Mouse (Mus musculus) CD4-positive helper T cell, adult 2 months (primary cell): Measurements from ENCODE around the gene Podxl2.
A peak's percentile ranks its signal among the peaks of the same experiment; 100 is the strongest.

Experiments used
- DNase-seq: peaks from one replicate; pipeline ENCODE4 v3.0.0-alpha.2; 2012; ENCODE audit warnings: low read depth, missing footprints, low spot score

Podxl2 gene

DNA sequence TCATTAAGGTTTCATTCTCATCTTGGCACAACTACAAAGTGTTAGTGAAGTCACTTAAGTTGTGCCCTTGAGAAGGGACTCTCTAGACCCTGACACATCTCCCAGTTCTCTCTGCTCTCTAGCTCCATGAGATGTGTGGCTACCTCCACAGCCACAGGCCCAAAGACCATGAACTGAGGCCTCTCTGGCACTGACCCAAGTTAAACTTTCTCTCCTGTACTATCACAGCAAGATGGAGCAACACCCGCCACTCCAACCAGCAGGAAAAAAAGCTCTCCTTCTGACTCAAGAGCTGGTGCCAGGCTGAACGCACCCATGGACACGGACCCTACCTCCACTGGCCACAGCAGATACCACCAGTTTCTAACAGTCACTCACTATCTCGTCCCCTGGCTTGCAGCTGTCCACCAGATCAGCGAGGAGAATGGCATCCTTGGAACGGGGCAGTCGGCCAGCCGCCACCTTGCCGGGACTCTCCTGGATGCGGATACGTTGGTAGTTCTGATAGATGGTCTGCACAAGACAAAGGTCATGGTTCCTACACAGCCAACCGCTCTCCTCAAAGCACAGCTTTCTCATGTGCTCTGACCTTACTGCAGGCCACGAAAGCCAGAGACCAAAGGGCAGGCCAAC is 14.7 kb upstream of the Podxl2 start:
- DNase-seq, result no peak

DNA sequence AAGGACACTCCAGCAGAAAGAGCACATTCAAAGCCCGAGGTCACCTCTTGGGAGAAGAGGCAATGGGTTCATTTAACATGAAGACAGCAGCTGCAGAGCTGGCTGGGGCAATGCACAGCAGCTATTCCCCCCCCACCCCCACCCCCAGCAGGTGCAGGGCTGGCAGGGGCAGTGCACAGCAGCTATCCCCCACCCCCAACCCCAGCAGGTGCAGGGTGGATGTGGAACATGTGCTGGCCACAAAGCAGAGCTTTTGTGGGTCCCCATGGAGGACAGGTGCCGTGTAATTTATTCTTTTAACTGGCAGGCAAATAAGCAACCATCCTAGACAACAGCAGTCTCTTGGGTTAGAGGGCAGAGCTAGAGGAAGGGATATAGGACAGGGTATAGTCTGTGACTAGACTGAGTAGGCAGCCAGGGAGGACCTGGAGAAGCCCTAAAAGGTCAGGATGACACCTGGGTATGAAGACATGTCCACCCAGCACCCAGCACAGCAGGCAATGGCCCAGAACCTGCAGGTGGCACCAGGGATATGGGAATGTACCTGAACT is 11.6 kb upstream of the Podxl2 start:
- no peak for DNase-seq

DNA sequence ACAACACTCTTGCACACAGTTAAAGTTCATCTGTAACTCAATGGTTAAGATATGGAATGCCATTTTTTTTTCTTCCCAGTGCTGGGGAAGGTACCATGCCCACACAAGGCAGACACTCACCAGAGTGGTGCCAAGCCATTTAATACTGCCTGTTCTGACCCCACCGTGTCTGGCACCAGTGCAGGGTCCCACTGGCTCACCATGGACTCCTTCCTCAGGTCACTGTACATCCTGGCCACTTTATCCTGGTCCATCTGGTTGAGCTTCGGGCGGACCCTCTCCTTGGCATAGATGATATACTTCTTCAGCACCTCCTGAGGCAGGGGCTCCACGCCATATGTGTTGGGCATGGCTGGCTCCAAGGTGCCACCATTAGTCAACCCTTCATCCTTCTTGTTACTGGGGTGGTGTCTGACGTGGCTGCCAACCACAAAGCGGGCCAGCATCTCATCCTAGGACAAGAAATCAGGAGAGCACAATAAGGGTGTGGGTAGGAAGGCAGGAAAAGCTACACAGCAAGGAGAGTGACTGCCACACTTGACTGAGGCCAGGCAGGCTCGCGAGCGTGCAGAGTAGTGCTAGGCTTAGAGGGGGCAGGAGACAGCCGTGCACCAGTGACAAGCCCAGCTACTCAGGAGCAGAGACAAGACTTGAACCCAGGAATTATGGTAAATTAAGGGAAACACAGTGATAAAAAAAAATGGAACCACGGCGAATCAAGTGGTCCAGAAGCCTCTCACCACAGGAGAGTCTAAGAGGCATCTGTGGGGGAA is 11.0 kb upstream of the Podxl2 start:
- DNase-seq, result no peak

DNA sequence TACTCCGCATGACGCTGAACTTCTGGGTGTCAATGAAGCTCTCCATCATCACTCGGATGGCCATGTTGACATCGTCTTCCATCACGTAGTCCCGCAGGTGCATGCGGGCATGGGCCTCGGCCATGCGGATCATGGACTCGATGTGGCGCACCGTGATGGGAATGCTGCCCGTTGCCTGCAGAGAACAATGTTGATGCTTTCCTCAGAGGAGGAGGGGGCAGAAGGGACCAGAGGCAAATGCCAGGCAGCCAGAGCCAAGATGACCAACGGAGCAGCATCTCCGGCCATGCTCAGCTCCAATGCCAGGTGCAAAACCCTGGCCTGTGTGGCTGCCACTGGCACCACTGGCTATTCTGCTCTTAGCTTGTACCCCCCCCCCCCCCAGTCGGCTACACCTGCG is 9.8 kb upstream of the Podxl2 start:
- no peak for DNase-seq

DNA sequence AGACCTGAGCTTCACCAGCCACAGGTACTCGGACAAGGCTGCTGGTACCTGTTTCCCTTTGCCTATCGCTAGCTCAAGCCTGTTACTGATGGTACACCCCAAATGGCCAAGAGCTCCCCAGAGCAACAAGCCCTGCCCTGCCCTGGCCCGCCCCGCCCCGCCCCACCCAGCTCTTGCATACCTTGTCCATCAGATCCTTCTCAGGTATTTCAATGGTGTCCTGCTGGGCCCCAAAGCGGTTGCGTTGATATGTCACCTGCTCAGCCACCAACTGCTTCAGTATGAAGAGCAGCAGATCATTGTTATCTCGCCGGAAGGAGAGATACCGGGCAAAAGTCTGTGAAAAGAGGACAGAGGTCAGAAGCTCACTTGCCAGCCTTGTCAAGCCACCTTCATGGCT is 9.4 kb upstream of the Podxl2 start:
- DNase-seq, result no peak

DNA sequence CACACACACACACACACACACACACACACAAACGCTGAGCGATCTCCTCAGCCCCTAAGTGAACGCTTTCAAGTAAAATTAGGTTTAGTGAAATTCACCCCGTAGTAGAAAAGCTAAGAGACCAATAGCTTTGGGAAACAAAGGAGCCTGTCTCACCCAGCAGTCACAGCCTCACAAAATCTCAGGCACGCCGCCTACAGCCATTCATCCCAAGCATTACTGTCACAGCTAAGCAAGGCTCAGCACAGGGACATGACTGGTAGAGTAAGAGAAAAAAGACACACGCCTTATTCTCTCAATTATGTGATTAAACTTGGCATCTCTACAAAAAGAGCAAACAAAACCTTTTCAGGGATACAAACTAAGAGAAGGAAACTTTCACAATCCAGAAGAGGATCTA is 6.5 kb upstream of the Podxl2 start:
- DNase-seq, result no peak

DNA sequence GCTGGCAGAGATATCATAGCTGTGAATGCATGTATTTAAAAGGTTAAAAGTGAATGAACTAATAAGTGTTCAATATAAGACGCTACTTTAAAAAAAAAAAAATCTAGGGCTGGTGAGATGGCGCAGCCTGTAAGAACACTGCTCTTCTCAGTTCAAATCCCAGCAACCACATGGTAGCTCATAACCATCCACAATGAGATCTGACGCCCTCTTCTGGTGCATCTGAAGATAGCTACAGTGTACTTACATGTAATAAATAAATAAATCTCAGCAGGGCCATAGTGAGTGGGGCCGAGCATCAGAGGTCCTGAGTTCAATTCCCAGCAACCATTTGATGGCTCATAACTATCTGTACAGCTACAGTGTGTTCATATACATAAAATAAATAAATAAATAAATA is 4.6 kb upstream of the Podxl2 start:
- no peak for DNase-seq

DNA sequence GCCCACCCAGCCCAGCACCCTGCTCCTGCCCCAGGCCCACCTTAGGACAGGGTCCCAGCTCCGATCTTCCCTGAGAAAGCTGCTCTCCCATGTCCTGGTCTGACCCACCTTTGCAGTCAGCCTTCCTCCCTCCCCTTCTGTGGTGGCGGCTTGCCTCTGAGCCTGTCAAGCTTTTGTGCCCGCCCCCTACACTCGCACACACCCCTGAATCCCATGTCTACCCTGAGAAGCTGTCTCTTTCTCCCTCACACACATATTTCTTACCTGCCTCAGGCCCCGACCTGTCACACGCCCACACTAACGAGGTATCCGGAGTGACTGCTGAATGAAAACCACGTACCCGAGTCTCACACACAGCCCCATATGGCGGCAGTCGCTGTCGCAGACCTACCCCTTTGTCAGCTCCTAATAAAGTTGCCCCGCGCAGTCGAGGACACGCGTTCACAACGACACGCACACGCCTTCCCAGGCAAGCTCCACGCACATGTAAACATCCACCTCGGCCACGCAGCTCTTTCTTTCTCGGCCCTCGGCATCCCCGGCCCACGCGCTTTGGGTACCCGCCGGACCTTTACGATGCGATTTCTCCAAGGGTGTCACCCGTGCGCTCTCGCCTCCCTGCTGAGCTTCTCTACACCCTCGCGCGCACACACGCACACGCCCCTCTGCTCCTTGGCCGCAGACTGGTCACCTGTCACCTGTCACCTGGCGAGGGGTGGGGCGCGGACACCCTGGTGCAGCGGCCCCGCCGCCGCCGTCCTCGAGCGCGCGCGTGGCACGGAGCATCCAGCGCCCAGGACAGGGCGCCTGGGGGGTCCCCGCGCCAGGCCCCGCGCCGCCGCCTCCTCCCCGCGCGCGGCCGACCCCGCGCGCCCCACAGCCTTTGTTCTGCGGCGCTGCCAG is 628 bp downstream of the Podxl2 start:
- DNase-seq, result no peak

DNA sequence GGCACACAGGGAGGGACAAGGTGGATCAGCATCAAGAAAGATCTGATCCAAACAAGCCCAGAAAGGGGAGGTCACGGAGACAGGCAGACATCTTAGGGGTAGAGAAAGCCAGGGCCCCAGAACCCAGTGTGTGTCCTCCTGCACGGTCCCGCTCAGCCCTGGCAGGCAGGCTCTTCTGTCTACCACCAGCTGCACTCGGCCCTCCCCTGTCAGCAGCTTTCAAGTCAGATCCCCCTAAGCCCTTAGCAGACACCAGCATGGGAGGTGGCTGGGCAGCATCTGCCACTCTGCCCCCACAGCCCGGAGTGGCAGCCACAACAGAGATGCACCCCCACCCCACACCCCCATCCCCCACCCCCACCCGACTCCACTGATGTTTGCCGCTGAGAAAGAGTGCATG is 2.0 kb downstream of the Podxl2 start:
- DNase-seq, result no peak

DNA sequence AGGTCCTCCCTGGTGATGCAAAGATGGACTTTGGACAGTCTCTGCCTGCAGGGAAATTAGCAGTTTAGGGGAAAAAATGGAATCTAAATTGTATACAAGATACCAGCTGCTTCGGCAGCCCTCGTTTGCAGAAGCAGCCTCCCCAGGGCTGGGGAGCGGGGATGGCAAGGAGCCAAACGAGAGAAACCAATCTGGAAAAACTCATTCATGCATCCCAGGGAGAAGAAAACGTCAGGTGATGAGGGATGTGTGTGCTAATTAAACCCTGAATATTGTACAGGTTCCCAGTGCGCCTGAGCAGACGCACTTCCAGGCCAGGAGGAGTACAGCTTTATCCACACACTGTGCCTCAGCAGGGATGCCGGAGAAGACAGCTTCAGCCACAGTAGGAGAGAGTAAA is 3.3 kb downstream of the Podxl2 start:
- DNase-seq, result no peak

DNA sequence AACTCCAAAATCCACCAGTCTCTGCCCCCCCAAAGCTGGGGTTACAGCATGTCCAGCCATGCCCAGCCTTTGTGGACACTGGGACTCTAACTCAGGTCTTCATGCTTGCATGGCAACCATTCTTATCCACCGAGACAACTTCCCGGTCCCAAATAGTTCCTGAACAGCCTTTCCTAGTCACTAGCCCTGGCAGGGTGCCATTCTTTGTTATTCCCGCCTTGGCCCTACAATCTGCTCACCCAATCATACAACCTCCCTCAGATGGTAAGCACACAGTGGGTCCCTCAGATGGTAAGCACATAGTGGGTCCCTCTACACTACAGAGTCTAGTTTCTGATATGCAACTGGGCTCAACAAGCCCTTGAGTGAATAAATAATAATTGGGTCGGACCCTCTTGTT is 4.2 kb downstream of the Podxl2 start:
- no peak for DNase-seq

DNA sequence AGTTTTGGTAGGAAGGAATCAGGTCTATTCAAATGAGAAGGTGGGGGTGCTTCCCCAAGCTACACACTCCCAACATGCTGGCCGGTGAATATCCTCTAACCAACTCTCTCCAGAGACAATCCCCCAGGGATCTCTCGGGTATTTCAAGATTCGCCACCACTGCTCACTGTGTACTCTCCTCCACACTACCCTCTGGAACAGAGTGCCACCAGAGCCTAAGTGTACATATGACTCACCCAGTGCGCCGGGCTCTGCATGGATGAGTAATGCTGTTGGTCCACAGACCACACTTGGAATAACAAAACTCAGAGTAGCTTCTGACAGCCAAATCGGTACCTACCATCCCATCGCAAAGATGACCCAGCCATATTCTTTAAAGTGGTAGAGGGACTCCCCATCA is 5.4 kb downstream of the Podxl2 start:
- no peak for DNase-seq

DNA sequence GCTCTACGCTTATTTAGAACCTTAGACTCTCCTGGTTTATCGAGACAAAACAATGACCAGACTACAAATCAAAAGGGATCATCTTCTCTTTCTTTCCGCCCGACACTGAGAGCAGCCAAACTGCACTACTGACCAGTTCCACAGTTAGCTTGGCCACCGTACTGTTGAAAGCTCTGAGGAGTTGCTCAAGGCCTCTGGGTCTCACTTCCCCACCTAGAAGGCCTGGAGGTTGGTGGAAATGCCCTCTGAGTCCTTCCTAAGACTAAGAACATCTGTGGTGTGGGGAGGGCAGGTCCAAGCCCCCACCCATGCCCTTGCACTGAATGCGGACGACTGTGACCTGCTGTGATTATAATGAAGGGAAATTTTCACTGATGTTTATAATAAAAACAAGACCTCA is 9.1 kb downstream of the Podxl2 start:
- no peak for DNase-seq

DNA sequence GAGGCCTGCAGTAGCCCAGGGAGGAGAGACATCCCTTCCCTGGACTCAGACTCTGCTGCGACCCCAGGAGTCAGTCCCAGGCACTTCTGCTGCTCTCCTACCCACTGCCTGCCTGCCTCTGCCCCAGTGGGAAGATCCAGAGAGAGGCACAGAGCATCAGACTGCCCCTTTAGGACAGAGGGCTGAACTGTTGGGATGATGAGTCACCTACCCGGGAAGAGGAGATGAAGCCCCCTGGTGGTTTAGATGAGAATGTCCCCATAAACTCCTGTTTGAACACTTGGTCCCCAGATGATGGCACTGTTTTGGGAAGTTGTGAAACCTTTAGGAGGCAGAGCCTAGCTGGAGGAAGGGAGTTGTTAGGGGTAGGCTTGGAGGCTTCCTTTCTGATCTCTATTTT is 13.9 kb downstream of the Podxl2 start:
- peak; percentile 29 for DNase-seq

DNA sequence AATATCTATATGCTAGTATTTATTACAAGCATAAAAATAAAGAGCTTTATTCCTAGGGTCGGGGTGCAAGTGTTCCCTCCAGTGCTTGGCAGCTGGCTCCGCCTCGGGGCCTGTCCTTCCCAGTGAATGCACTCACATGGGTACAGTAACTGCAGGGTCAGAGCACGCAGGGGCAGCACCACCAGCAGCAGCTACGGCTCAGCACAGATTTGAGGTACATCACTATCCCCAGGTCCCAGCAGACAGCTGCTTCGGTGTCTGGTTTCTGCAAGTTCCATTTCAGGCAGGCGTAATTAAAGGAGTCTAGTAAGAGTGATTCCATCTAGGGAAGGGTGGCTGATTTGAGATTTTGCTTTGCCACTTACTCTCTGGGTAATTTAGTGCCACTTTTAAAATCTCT is 16.5 kb downstream of the Podxl2 start:
- no peak for DNase-seq

DNA sequence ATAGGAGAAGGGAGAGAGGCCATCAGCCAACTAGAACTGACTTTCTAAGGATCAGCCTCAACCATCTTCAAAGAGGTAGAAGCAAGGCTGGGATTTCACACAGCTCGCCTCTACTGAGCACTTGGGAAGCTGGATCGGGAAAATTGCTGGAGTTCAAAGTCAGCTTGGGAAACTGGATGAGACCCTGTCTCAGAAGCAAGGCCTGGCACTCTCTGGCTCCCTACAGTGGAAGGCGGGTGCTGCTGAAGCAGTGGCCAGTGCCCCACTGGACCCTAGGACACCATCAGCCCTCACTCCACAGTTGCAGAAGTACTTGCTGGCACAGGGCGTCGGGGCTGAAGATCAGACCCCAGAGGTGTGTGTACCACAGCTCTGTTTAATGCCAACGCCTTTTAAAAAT is 17.0 kb downstream of the Podxl2 start:
- no peak for DNase-seq

DNA sequence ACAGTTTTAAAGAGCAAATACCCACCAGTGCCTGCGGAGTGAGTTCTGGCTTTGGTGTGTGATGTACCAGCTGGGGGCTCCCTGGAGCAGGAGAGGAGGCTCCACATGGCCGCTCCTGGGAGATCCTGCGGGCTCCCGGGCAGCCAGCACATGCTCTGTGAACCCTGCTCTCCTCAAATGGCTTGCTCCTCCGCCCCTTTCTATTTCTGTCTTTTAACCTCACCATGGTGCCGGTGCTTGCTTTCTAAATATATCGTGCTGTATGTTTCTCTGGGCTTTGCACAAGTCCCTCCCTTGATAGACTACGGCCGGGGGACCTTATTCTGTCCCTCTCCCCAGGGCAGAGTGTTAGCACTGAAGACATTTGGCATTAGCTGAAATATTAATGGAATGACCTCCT is 17.6 kb downstream of the Podxl2 start:
- DNase-seq, result no peak

DNA sequence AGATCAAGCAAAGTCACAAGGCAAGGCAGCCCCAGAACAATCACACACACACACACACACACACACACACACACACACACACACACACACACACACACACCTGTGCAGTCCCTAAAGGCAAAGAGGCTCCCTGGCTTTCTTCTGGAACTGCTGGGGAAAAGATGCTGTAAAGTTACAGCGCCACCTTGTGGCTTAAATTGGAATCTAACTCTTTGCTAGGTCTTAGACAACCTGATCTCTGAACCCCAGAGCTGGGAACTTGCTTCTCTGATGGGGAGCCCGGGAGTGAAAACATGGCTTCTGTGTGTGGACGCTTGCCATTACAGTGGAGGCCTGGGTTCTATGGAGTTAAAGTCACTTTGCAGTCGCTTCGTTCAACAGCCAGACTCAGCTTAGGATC is 19.2 kb downstream of the Podxl2 start:
- peak; percentile 66 for DNase-seq

DNA sequence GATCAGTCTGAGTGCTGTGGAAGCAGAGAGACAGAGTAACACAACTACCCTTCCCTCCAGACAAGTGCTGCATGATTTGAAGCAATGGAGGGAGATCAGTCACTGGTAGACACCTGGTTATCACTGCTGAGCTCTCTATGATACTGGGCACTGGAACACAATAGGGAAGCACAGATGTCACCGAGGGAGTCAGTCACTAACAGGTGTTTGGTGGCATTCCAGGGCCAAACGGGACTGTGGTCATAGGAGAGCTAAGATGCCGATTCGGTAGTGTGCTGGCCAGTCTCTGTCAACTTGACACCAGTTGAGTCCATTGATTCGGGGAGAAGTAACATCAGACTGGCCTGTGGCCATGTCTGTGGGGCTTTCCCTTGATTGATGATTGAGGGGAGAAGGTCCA is 20.3 kb downstream of the Podxl2 start:
- no peak for DNase-seq

DNA sequence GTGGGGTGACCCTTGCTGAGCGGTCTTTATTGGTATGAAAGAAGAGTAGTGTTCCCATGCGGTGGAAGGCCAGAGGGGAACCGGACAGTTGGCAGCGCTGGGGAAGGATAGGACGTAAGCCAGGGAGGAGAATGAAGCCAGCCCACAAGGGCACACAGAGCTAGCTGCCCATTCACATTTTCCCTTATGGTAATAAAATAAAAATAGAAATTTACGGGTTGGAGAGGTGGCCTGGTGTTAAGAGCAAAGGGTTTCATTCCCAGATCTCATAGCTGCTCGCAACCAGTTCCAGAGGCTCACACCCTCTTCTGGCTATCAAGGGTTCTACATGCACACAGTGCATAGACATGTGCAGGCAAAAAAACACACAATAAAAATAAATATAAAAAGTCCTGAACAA is 24.8 kb downstream of the Podxl2 start:
- no peak for DNase-seq

DNA sequence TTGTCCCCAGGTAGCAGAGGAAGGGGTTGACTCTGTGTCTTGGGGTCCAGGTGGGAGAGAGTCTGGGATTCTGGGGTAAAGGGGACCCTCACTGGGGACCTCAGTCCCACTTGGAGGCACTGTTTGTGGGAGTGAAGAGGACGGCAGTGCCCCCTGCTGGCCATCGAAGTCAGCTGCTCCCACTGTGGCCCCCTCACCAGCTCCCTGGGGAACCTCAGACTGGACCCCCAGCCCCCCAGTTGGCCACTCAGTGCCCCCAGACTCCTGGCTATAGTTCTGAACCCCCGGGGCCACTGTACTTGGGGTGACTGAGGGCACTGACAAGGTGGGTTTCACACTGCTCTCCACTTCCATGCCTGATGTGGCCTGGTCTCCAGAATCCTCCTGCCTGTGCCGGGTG is 25.6 kb downstream of the Podxl2 start:
- peak; percentile 31 for DNase-seq

DNA sequence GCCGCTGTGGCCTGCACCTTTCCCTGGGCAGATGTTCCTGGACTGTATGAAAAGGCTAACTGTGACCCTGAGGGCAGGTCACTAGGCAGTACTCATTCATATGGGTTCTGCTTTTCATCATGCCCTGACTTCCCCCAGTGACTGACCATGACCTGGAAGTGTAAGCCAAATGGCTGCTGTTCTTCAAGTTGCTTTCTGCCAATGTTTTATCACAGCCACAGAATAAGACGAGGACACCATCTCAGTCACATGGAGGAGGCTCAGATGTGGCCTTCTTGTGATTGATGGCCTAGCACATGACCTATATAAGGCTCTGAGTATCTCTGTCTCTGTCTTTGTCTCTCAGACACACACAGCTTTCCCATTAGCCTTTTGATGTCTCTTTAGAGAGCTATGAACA is 27.3 kb downstream of the Podxl2 start:
- no peak for DNase-seq
